Mouse (Mus musculus) bone marrow, adult 2 months (tissue): ENCODE measurements around the gene Tmem136.

Source experiments
- CTCF ChIP-seq: fragments of 200-500 bp; IDR thresholded peaks from 2 replicates; pipeline ENCODE4 v1.5.1; 2011; ENCODE audit warnings: low read length, control low read depth; ENCODE audit not compliant: control insufficient read depth, insufficient read depth
- POLR2A ChIP-seq: fragments of 200-500 bp; IDR thresholded peaks from 2 replicates; pipeline ENCODE4 v1.6.1; 2011; ENCODE audit warnings: low read depth, mild to moderate bottlenecking, control low read depth, low read length, borderline replicate concordance; ENCODE audit not compliant: control insufficient read depth

GRCm38 (mm10) chr9:43150957-43151356 lies 34.6 kb upstream of the Tmem136 start:
- TF ChIP-seq CTCF = no peak
- no peak for TF ChIP-seq POLR2A
